Mouse (Mus musculus): ENCODE results near the gene Ankrd33b.

DNA sequence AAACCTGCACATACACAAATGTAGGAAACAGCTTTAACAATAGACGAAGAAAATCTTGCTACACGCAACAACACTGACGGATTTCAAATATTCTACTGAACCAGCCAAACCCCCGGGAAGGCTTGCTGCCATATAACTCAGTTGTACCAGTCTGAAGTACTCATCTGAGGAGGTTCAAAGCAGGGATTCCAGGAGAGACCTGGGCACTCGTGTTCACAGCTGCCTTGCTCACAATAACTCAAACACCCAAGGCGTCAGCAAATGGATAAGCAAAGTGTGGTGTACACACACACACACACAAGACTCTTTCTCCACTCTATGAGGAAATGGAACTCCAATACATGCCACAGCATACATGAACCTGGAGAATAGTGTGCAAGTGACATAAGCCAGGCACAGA lies 29.5 kb downstream of the Ankrd33b start:
- TF ChIP-seq CTCF (IDR thresholded peaks at IDR 0.05; ENCODE audit: borderline replicate concordance, control insufficient read depth, extremely low read depth, insufficient read depth, low read length, poor library complexity) (no peak), POLR2A (IDR thresholded peaks at IDR 0.05; ENCODE audit: control insufficient read depth, extremely low read depth, insufficient read depth, low read length, poor library complexity) (no peak)
